Mouse (Mus musculus): ENCODE results near the gene Slc2a12. TPM values are rescaled to one million over a fixed set of nuclear protein-coding genes. Genes with fewer than 3 reads are reported as not detected.
A peak's percentile ranks its signal among the peaks of the same experiment; 100 is the strongest.

Gene Slc2a12
- polyA plus RNA-seq (2015; fragmentation: Nextera tagmentation; extraction: Ambion mirVana) = 6.8 and 7.6 TPM in 2 replicates

GRCm38 (mm10) chr10:22644853-22645491 lies at the start of gene Slc2a12:
Gene Slc2a12, plus strand, starts transcription at chr10:22645011.
- Histone ChIP-seq H3K27ac (replicated peaks) (peak within 1 kb of the TSS; percentile 60), H3K9ac (peak within 1 kb of the TSS; percentile 44), H3K36me3 (no peaks in the 10 kb centered on the region), H3K9me3 (no peaks in the 10 kb centered on the region), H3K4me3 (peak within 1 kb of the TSS; percentile 59), H3K4me1 (replicated peaks) (peaks cover 3% of the 10 kb centered on the region; the same call in 1 of the 2 replicates), H3K27me3 (no peaks in the 10 kb centered on the region), H3K4me2 (peak within 1 kb of the TSS; percentile 93)
- ATAC-seq (ENCODE audit: low FRiP score, low read depth) = peak; percentile 92
- under 1% methylated on average over 40 of the region's 40 CpGs for WGBS

- H3K36me3 ChIP-seq = no peaks in the 10 kb centered on the region
- 89% methylated on average over 8 of the region's 8 CpGs for WGBS
- no peak overlapping the region for H3K4me2 ChIP-seq
- no peaks in the 10 kb centered on the region for H3K4me1 ChIP-seq (replicated peaks)
- no peak overlapping the region for H3K27ac ChIP-seq (replicated peaks)
- no peak overlapping the region for H3K4me3 ChIP-seq
- H3K9ac ChIP-seq = no peak overlapping the region
- H3K9me3 ChIP-seq = no peaks in the 10 kb centered on the region
- H3K27me3 ChIP-seq = no peaks in the 10 kb centered on the region
- no peak for ATAC-seq (ENCODE audit: low FRiP score, low read depth)
Observed at GRCm38 (mm10) chr10:22598908-22599480, 45.8 kb upstream of the Slc2a12 start.

GRCm38 (mm10) chr10:22601046-22601445 lies 43.8 kb upstream of the Slc2a12 start:
- Histone ChIP-seq H3K27ac (replicated peaks) (no peak overlapping the region), H3K4me1 (replicated peaks) (no peaks in the 10 kb centered on the region), H3K27me3 (no peaks in the 10 kb centered on the region), H3K4me2 (no peak overlapping the region), H3K36me3 (no peaks in the 10 kb centered on the region), H3K9ac (no peak overlapping the region), H3K9me3 (no peaks in the 10 kb centered on the region), H3K4me3 (no peak overlapping the region)
- WGBS = 86% methylated on average over 6 of the region's 6 CpGs
- ATAC-seq (ENCODE audit: low FRiP score, low read depth) = no peak

GRCm38 (mm10) chr10:22604801-22605200 lies 40.0 kb upstream of the Slc2a12 start:
- WGBS = 79% methylated on average over 2 of the region's 2 CpGs

GRCm38 (mm10) chr10:22608273-22608672 lies 36.5 kb upstream of the Slc2a12 start:
- Histone ChIP-seq H3K27ac (replicated peaks) (no peak overlapping the region), H3K9me3 (no peaks in the 10 kb centered on the region), H3K36me3 (no peaks in the 10 kb centered on the region), H3K27me3 (no peaks in the 10 kb centered on the region), H3K4me2 (no peak overlapping the region), H3K9ac (no peak overlapping the region), H3K4me3 (no peak overlapping the region), H3K4me1 (replicated peaks) (peaks cover 5% of the 10 kb centered on the region)
- WGBS = 85% methylated on average over 5 of the region's 5 CpGs
- ATAC-seq (ENCODE audit: low FRiP score, low read depth) = no peak

More at GRCm38 (mm10) chr10:22604801-22605200, 40.0 kb upstream of the Slc2a12 start:
- no peak overlapping the region for H3K9ac ChIP-seq
- no peak overlapping the region for H3K27ac ChIP-seq (replicated peaks)
- H3K9me3 ChIP-seq = no peaks in the 10 kb centered on the region
- ATAC-seq (ENCODE audit: low FRiP score, low read depth) = no peak
- H3K4me3 ChIP-seq = no peak overlapping the region
- H3K4me1 ChIP-seq (replicated peaks) = peaks cover 5% of the 10 kb centered on the region
- H3K4me2 ChIP-seq = no peak overlapping the region
- H3K36me3 ChIP-seq = no peaks in the 10 kb centered on the region
- no peaks in the 10 kb centered on the region for H3K27me3 ChIP-seq

- no peaks in the 10 kb centered on the region for H3K27me3 ChIP-seq
- peak overlapping the region; percentile 14; the same call in 1 of the 2 replicates for H3K9ac ChIP-seq
- ATAC-seq (ENCODE audit: low FRiP score, low read depth) = peak; percentile 74
- peaks cover 5% of the 10 kb centered on the region for H3K4me1 ChIP-seq (replicated peaks)
- WGBS = under 1% methylated on average over 11 of the region's 11 CpGs
- H3K4me2 ChIP-seq = peak overlapping the region; percentile 46
- peak overlapping the region; percentile 14; the same call in 1 of the 2 replicates for H3K27ac ChIP-seq (replicated peaks)
- H3K9me3 ChIP-seq = no peaks in the 10 kb centered on the region
- no peaks in the 10 kb centered on the region for H3K36me3 ChIP-seq
- peak overlapping the region; percentile 18 for H3K4me3 ChIP-seq
Observed at GRCm38 (mm10) chr10:22608799-22609357, 35.9 kb upstream of the Slc2a12 start.

- 85% methylated on average over 5 of the region's 5 CpGs for WGBS
- H3K9me3 ChIP-seq = no peaks in the 10 kb centered on the region
Observed at GRCm38 (mm10) chr10:22613301-22613700, 31.5 kb upstream of the Slc2a12 start.

GRCm38 (mm10) chr10:22614554-22614953 lies 30.3 kb upstream of the Slc2a12 start:
- ATAC-seq (ENCODE audit: low FRiP score, low read depth) = no peak
- no peaks in the 10 kb centered on the region for H3K27me3 ChIP-seq
- no peaks in the 10 kb centered on the region for H3K9me3 ChIP-seq
- no peaks in the 10 kb centered on the region for H3K36me3 ChIP-seq
- no peaks in the 10 kb centered on the region for H3K4me1 ChIP-seq (replicated peaks)
- WGBS = 93% methylated on average over 8 of the region's 8 CpGs
- H3K9ac ChIP-seq = no peak overlapping the region
- no peak overlapping the region for H3K4me3 ChIP-seq
- no peak overlapping the region for H3K4me2 ChIP-seq
- H3K27ac ChIP-seq (replicated peaks) = no peak overlapping the region

More at GRCm38 (mm10) chr10:22613301-22613700, 31.5 kb upstream of the Slc2a12 start:
- Histone ChIP-seq H3K4me2 (no peak overlapping the region), H3K9ac (no peak overlapping the region), H3K4me1 (replicated peaks) (peaks cover 5% of the 10 kb centered on the region), H3K4me3 (no peak overlapping the region), H3K27me3 (no peaks in the 10 kb centered on the region), H3K36me3 (no peaks in the 10 kb centered on the region), H3K27ac (replicated peaks) (no peak overlapping the region)
- no peak for ATAC-seq (ENCODE audit: low FRiP score, low read depth)

GRCm38 (mm10) chr10:22615309-22615708 lies 29.5 kb upstream of the Slc2a12 start:
- Histone ChIP-seq H3K36me3 (no peaks in the 10 kb centered on the region), H3K4me3 (no peak overlapping the region), H3K9ac (no peak overlapping the region), H3K4me1 (replicated peaks) (no peaks in the 10 kb centered on the region), H3K4me2 (no peak overlapping the region), H3K27me3 (no peaks in the 10 kb centered on the region), H3K27ac (replicated peaks) (no peak overlapping the region), H3K9me3 (no peaks in the 10 kb centered on the region)
- ATAC-seq (ENCODE audit: low FRiP score, low read depth) = 0 out of 2 replicates have a peak, but pooled peaks have one; percentile 48
- 35% methylated on average over 10 of the region's 10 CpGs for WGBS

GRCm38 (mm10) chr10:22618842-22619241 lies 26.0 kb upstream of the Slc2a12 start:
- no peak for ATAC-seq (ENCODE audit: low FRiP score, low read depth)
- no peaks in the 10 kb centered on the region for H3K4me1 ChIP-seq (replicated peaks)
- 70% methylated on average over 2 of the region's 2 CpGs for WGBS
- no peak overlapping the region for H3K9ac ChIP-seq
- H3K27me3 ChIP-seq = no peaks in the 10 kb centered on the region
- no peaks in the 10 kb centered on the region for H3K36me3 ChIP-seq
- no peak overlapping the region for H3K4me3 ChIP-seq
- H3K27ac ChIP-seq (replicated peaks) = no peak overlapping the region
- no peaks in the 10 kb centered on the region for H3K9me3 ChIP-seq
- no peak overlapping the region for H3K4me2 ChIP-seq

GRCm38 (mm10) chr10:22628832-22629231 lies 16.0 kb upstream of the Slc2a12 start:
- no peaks in the 10 kb centered on the region for H3K27me3 ChIP-seq
- 70% methylated on average over 1 of the region's 1 CpGs for WGBS
- no peaks in the 10 kb centered on the region for H3K36me3 ChIP-seq
- peak; percentile 86 for ATAC-seq (ENCODE audit: low FRiP score, low read depth)
- no peak overlapping the region for H3K4me3 ChIP-seq
- H3K9me3 ChIP-seq = no peaks in the 10 kb centered on the region
- H3K4me2 ChIP-seq = no peak overlapping the region
- no peak overlapping the region for H3K27ac ChIP-seq (replicated peaks)
- H3K4me1 ChIP-seq (replicated peaks) = 0 out of 2 replicates have a peak, but pooled peaks cover 3% of the 10 kb centered on the region
- H3K9ac ChIP-seq = no peak overlapping the region

GRCm38 (mm10) chr10:22631103-22631502 lies 13.7 kb upstream of the Slc2a12 start:
- 0 out of 2 replicates have a peak, but pooled peaks cover 3% of the 10 kb centered on the region for H3K4me1 ChIP-seq (replicated peaks)
- no peaks in the 10 kb centered on the region for H3K36me3 ChIP-seq
- H3K9ac ChIP-seq = no peak overlapping the region
- no peak for ATAC-seq (ENCODE audit: low FRiP score, low read depth)
- no peak overlapping the region for H3K4me2 ChIP-seq
- no peak overlapping the region for H3K27ac ChIP-seq (replicated peaks)
- no peaks in the 10 kb centered on the region for H3K9me3 ChIP-seq
- no peaks in the 10 kb centered on the region for H3K27me3 ChIP-seq
- 83% methylated on average over 4 of the region's 4 CpGs for WGBS
- H3K4me3 ChIP-seq = no peak overlapping the region

Data from hindbrain, embryonic 15.5 days (tissue).